Mouse (Mus musculus) myocyte (in vitro differentiated cells): Measurements from ENCODE around the gene Aars.

Experiments
- CEBPB ChIP-seq: IDR thresholded peaks from 2 replicates; pipeline ENCODE4 v1.6.1; 2011; ENCODE audit warnings: mild to moderate bottlenecking, moderate library complexity; ENCODE audit not compliant: poor library complexity, insufficient read depth, severe bottlenecking
- E2F4 ChIP-seq: IDR thresholded peaks from one replicate; pipeline ENCODE4 v1.6.1; 2011; ENCODE audit warnings: mild to moderate bottlenecking, control low read depth, moderate library complexity; ENCODE audit not compliant: insufficient read depth
- MYOD1 ChIP-seq, 3 experiments: IDR thresholded peaks; one replicate each; pipeline ENCODE4 v1.6.1; 2011; ENCODE audit warnings: control low read depth in 2 of 3, low read depth in 2 of 3, mild to moderate bottlenecking in 2 of 3, moderate library complexity in 1 of 3; ENCODE audit not compliant: insufficient read length in 2 of 3, control insufficient read depth in 1 of 3
- MYOG ChIP-seq, 3 experiments: IDR thresholded peaks; one replicate each; pipeline ENCODE4 v1.6.1; 2011; ENCODE audit warnings: control low read depth in 2 of 3, low read depth in 2 of 3, mild to moderate bottlenecking in 2 of 3; ENCODE audit not compliant: insufficient read length in 2 of 3, control insufficient read depth in 1 of 3, insufficient read depth in 1 of 3
- POLR2A ChIP-seq: IDR thresholded peaks from one replicate; pipeline ENCODE4 v1.6.1; 2011; ENCODE audit warnings: low read depth, mild to moderate bottlenecking, control low read depth, moderate library complexity; ENCODE audit not compliant: insufficient read length
- POLR2AphosphoS2 ChIP-seq: IDR thresholded peaks from one replicate; pipeline ENCODE4 v1.6.1; 2011; ENCODE audit warnings: low read depth, control low read depth; ENCODE audit not compliant: insufficient read length
- TCF3 ChIP-seq: IDR thresholded peaks from one replicate; pipeline ENCODE4 v1.6.1; 2011; ENCODE audit warnings: low read depth, control low read depth; ENCODE audit not compliant: insufficient read length
- USF1 ChIP-seq: IDR thresholded peaks from one replicate; pipeline ENCODE4 v1.6.1; 2011; ENCODE audit warnings: low read depth, mild to moderate bottlenecking, control low read depth, moderate library complexity

DNA sequence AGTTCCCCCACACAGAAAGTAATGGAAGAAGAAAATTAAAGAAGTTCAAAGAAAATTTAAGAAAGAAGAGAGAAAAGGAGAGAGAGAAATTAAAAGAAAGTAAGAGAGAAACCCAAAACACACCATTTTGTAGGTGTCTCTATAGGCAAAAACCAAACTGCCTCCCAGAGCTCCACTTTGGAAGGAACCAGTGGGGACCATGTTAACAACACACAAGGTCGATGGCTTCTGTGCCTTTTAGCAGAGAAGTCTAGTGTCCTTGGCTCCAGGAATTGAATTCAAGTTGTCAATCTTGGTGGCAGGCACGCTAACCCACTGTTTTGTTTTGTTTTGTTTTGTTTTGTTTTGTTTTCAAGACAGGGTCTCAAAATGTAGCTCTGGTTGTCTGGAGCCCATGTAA is 29.9 kb downstream of the Aars start:
- TF ChIP-seq USF1 (no peak), POLR2A (no peak), POLR2AphosphoS2 (no peak), MYOD1 (IDR thresholded peaks at IDR 0.05; ENCODE audit: control insufficient read depth in 1 of 3, insufficient read length in 2 of 3, low read depth in 2 of 3) (no peak), CEBPB (no peak), MYOG (IDR thresholded peaks at IDR 0.05; ENCODE audit: control insufficient read depth in 1 of 3, insufficient read depth in 1 of 3, insufficient read length in 2 of 3, low read depth in 2 of 3) (no peak), E2F4 (no peak), TCF3 (no peak)
